Mouse (Mus musculus) forebrain, embryonic 15.5 days (tissue): Measurements from ENCODE around the gene Dock7. TPM values are rescaled to one million over a fixed set of nuclear protein-coding genes. Genes with fewer than 3 reads are reported as not detected.
"Not testable (repeated sequence)": the region's sequence is repeated elsewhere in the genome, so short reads cannot be mapped to it uniquely, and the experiment has no call there.

Experiments
- ATAC-seq: fragments of 200-750 bp; cut with Nextera tagmentation; replicated peaks from 2 replicates; pipeline ENCODE4 v1.8.0; 2017; ENCODE audit warnings: mild to moderate bottlenecking, moderate TSS enrichment, moderate library complexity
- H3K27ac ChIP-seq: fragments of 300-500 bp; sonication (generic); replicated peaks from 2 replicates; pipeline ENCODE4 v1.5.1; 2015; ENCODE audit warnings: mild to moderate bottlenecking, inconsistent platforms
- H3K27me3 ChIP-seq: fragments of 300-500 bp; sonication (generic); 2 replicates; pipeline ENCODE4 v1.6.1; 2015; ENCODE audit warnings: inconsistent platforms
- H3K36me3 ChIP-seq: fragments of 300-500 bp; sonication (generic); 2 replicates; pipeline ENCODE4 v1.6.1; 2015; ENCODE audit warnings: mild to moderate bottlenecking, inconsistent platforms
- H3K4me1 ChIP-seq: fragments of 300-500 bp; sonication (generic); 2 replicates; pipeline ENCODE4 v1.6.1; 2015; ENCODE audit warnings: inconsistent platforms
- H3K4me2 ChIP-seq: fragments of 300-500 bp; sonication (generic); replicated peaks from 2 replicates; pipeline ENCODE4 v1.6.1; 2015; ENCODE audit warnings: mild to moderate bottlenecking, inconsistent platforms
- H3K4me3 ChIP-seq: fragments of 300-500 bp; sonication (generic); 2 replicates; pipeline ENCODE4 v1.5.1; 2015; ENCODE audit warnings: mild to moderate bottlenecking, inconsistent platforms
- H3K9ac ChIP-seq: fragments of 300-500 bp; sonication (generic); replicated peaks from 2 replicates; pipeline ENCODE4 v1.6.1; 2015; ENCODE audit warnings: mild to moderate bottlenecking, inconsistent platforms
- H3K9me3 ChIP-seq: fragments of 300-500 bp; sonication (generic); 2 replicates; pipeline ENCODE4 v1.6.1; 2016; ENCODE audit warnings: inconsistent platforms
- WGBS: fragments of 180-500 bp; shearing (Covaris S2); methylation state at CpG from one replicate; pipeline ENCODE4 v1.1.7; 2015; ENCODE audit warnings: mixed read lengths; 5-methylcytosine and 5-hydroxymethylcytosine counted together
- polyA plus RNA-seq: library from polyadenylated mRNA; unstranded; fragments of >200 nt; fragmentation: Nextera tagmentation; extraction: Ambion mirVana; gene quantifications from 2 replicates; pipeline ENCODE4 v1.2.1, GENCODE M21; 2015

The Dock7 gene
- polyA plus RNA-seq, 1 experiment from 2014 or later: 81.6 TPM

GRCm38 (mm10) chr4:99048581-99048980 lies 72.1 kb downstream of the Dock7 start:
- Histone ChIP-seq H3K4me2 (no peak overlapping the region), H3K27me3 (no peaks in the 10 kb centered on the region), H3K36me3 (peaks cover 26% of the 10 kb centered on the region), H3K27ac (no peak overlapping the region), H3K4me1 (no peaks in the 10 kb centered on the region), H3K9ac (no peak overlapping the region), H3K4me3 (no peak overlapping the region), H3K9me3 (no peaks in the 10 kb centered on the region)
- no peak for ATAC-seq
- WGBS: 84% methylated on average over 2 of the region's 2 CpGs

- H3K27me3 ChIP-seq: no peaks in the 10 kb centered on the region
- no peaks in the 10 kb centered on the region for H3K9me3 ChIP-seq
- H3K4me2 ChIP-seq: no peak overlapping the region
- H3K9ac ChIP-seq: no peak overlapping the region
- 78% methylated on average over 3 of the region's 3 CpGs for WGBS
- no peak overlapping the region for H3K4me3 ChIP-seq
- ATAC-seq: no peak
- H3K27ac ChIP-seq: no peak overlapping the region
- no peaks in the 10 kb centered on the region for H3K4me1 ChIP-seq
- peaks cover 39% of the 10 kb centered on the region for H3K36me3 ChIP-seq
Observed at GRCm38 (mm10) chr4:99046471-99046870, 74.2 kb downstream of the Dock7 start.

GRCm38 (mm10) chr4:99044854-99045253 lies 75.9 kb downstream of the Dock7 start:
- H3K36me3 ChIP-seq: peaks cover 40% of the 10 kb centered on the region

GRCm38 (mm10) chr4:99032921-99033320 lies 87.8 kb downstream of the Dock7 start:
- Histone ChIP-seq H3K9ac (no peak overlapping the region), H3K9me3 (no peaks in the 10 kb centered on the region), H3K27me3 (no peaks in the 10 kb centered on the region), H3K27ac (no peak overlapping the region), H3K4me1 (no peaks in the 10 kb centered on the region), H3K4me3 (no peak overlapping the region), H3K4me2 (no peak overlapping the region), H3K36me3 (no peaks in the 10 kb centered on the region; the same call in 1 of the 2 replicates)
- 76% methylated on average over 4 of the region's 4 CpGs for WGBS
- ATAC-seq: no peak

More at GRCm38 (mm10) chr4:99044854-99045253, 75.9 kb downstream of the Dock7 start:
- Histone ChIP-seq H3K4me2 (no peak overlapping the region), H3K9me3 (no peaks in the 10 kb centered on the region), H3K27me3 (no peaks in the 10 kb centered on the region), H3K27ac (no peak overlapping the region), H3K4me3 (no peak overlapping the region), H3K9ac (no peak overlapping the region), H3K4me1 (no peaks in the 10 kb centered on the region)
- no peak for ATAC-seq
- 87% methylated on average over 3 of the region's 3 CpGs for WGBS

- ATAC-seq: no peak
- no peak within 1 kb of the TSS for H3K4me3 ChIP-seq
- WGBS: 84% methylated on average over 2 of the region's 2 CpGs
Observed at GRCm38 (mm10) chr4:99030686-99031085, 90.0 kb downstream of the Dock7 start, which contains the start of gene Angptl3. TSS of gene Angptl3 (plus strand) at chr4:99030954.

GRCm38 (mm10) chr4:99028377-99028776 lies 92.3 kb downstream of the Dock7 start:
- Histone ChIP-seq H3K36me3 (no peaks in the 10 kb centered on the region), H3K4me1 (no peaks in the 10 kb centered on the region), H3K4me3 (no peak overlapping the region), H3K9me3 (no peaks in the 10 kb centered on the region), H3K4me2 (no peak overlapping the region), H3K9ac (no peak overlapping the region), H3K27ac (no peak overlapping the region), H3K27me3 (no peaks in the 10 kb centered on the region)
- ATAC-seq: no peak
- 95% methylated on average over 5 of the region's 5 CpGs for WGBS

More at GRCm38 (mm10) chr4:99030686-99031085, 90.0 kb downstream of the Dock7 start, which contains the start of gene Angptl3:
- no peaks in the 10 kb centered on the region for H3K4me1 ChIP-seq
- no peaks in the 10 kb centered on the region for H3K27me3 ChIP-seq
- no peak within 1 kb of the TSS for H3K4me2 ChIP-seq
- H3K27ac ChIP-seq: no peak within 1 kb of the TSS
- no peak within 1 kb of the TSS for H3K9ac ChIP-seq
- no peaks in the 10 kb centered on the region for H3K9me3 ChIP-seq
- H3K36me3 ChIP-seq: no peaks in the 10 kb centered on the region

- H3K27me3 ChIP-seq: no peaks in the 10 kb centered on the region
Observed at GRCm38 (mm10) chr4:99022221-99022620, 98.5 kb downstream of the Dock7 start.

GRCm38 (mm10) chr4:99011039-99011438 lies 109.7 kb downstream of the Dock7 start:
- no peak overlapping the region for H3K9ac ChIP-seq
- no peak for ATAC-seq
- H3K4me1 ChIP-seq: no peaks in the 10 kb centered on the region
- H3K4me2 ChIP-seq: no peak overlapping the region
- no peak overlapping the region for H3K27ac ChIP-seq
- H3K4me3 ChIP-seq: no peak overlapping the region
- no peaks in the 10 kb centered on the region for H3K9me3 ChIP-seq
- WGBS: 92% methylated on average over 4 of the region's 4 CpGs
- no peaks in the 10 kb centered on the region for H3K27me3 ChIP-seq
- peaks cover 48% of the 10 kb centered on the region for H3K36me3 ChIP-seq

More at GRCm38 (mm10) chr4:99022221-99022620, 98.5 kb downstream of the Dock7 start:
- WGBS: 83% methylated on average over 8 of the region's 8 CpGs
- Histone ChIP-seq H3K4me3 (no peak overlapping the region), H3K27ac (no peak overlapping the region), H3K4me1 (no peaks in the 10 kb centered on the region), H3K36me3 (peaks cover 9% of the 10 kb centered on the region), H3K9ac (no peak overlapping the region), H3K4me2 (no peak overlapping the region), H3K9me3 (no peaks in the 10 kb centered on the region)
- no peak for ATAC-seq

- H3K4me1 ChIP-seq: no peaks in the 10 kb centered on the region
- H3K9ac ChIP-seq: no peak overlapping the region
- no peaks in the 10 kb centered on the region for H3K9me3 ChIP-seq
- WGBS: 82% methylated on average over 2 of the region's 2 CpGs
- no peak overlapping the region for H3K4me2 ChIP-seq
- H3K36me3 ChIP-seq: peaks cover 32% of the 10 kb centered on the region
- no peak overlapping the region for H3K4me3 ChIP-seq
- no peaks in the 10 kb centered on the region for H3K27me3 ChIP-seq
- no peak for ATAC-seq
- H3K27ac ChIP-seq: no peak overlapping the region
Observed at GRCm38 (mm10) chr4:99006319-99006718, 114.4 kb downstream of the Dock7 start.

GRCm38 (mm10) chr4:99005574-99005973 lies 115.1 kb downstream of the Dock7 start:
- no peak for ATAC-seq
- no peak overlapping the region for H3K4me2 ChIP-seq
- H3K36me3 ChIP-seq: peaks cover 32% of the 10 kb centered on the region
- 93% methylated on average over 2 of the region's 2 CpGs for WGBS
- H3K27me3 ChIP-seq: no peaks in the 10 kb centered on the region
- no peaks in the 10 kb centered on the region for H3K4me1 ChIP-seq
- no peak overlapping the region for H3K27ac ChIP-seq
- no peak overlapping the region for H3K4me3 ChIP-seq
- no peak overlapping the region for H3K9ac ChIP-seq
- H3K9me3 ChIP-seq: no peaks in the 10 kb centered on the region

GRCm38 (mm10) chr4:98993491-98993890 lies 127.2 kb downstream of the Dock7 start:
- WGBS: 89% methylated on average over 4 of the region's 4 CpGs

GRCm38 (mm10) chr4:98984701-98985100 lies 136.0 kb downstream of the Dock7 start:
- no peak overlapping the region for H3K9ac ChIP-seq
- H3K4me3 ChIP-seq: no peak overlapping the region
- no peaks in the 10 kb centered on the region for H3K4me1 ChIP-seq
- 91% methylated on average over 8 of the region's 8 CpGs for WGBS
- no peak overlapping the region for H3K27ac ChIP-seq
- no peak for ATAC-seq
- no peak overlapping the region for H3K4me2 ChIP-seq
- H3K27me3 ChIP-seq: no peaks in the 10 kb centered on the region
- H3K36me3 ChIP-seq: peaks cover 43% of the 10 kb centered on the region
- H3K9me3 ChIP-seq: no peaks in the 10 kb centered on the region

More at GRCm38 (mm10) chr4:98993491-98993890, 127.2 kb downstream of the Dock7 start:
- H3K4me1 ChIP-seq: no peaks in the 10 kb centered on the region
- H3K9me3 ChIP-seq: no peaks in the 10 kb centered on the region
- H3K27ac ChIP-seq: no peak overlapping the region
- no peak overlapping the region for H3K9ac ChIP-seq
- H3K27me3 ChIP-seq: no peaks in the 10 kb centered on the region
- ATAC-seq: no peak
- no peak overlapping the region for H3K4me2 ChIP-seq
- H3K4me3 ChIP-seq: no peak overlapping the region
- peaks cover 19% of the 10 kb centered on the region; the same call in 1 of the 2 replicates for H3K36me3 ChIP-seq

- 96% methylated on average over 3 of the region's 3 CpGs for WGBS
- H3K4me3 ChIP-seq, ATAC-seq, H3K27me3 ChIP-seq, H3K27ac ChIP-seq, H3K4me2 ChIP-seq, H3K9ac ChIP-seq, H3K4me1 ChIP-seq, H3K9me3 ChIP-seq: not testable (repeated sequence)
- H3K36me3 ChIP-seq: peaks cover 41% of the 10 kb centered on the region
Observed at GRCm38 (mm10) chr4:98979976-98980375, 140.7 kb downstream of the Dock7 start.
